Mouse (Mus musculus) midbrain, embryonic 15.5 days (tissue): ENCODE data around the gene Nudt4. TPM values are rescaled to one million over a fixed set of nuclear protein-coding genes. Genes with fewer than 3 reads are reported as not detected.
"Not testable (repeated sequence)": the region's sequence is repeated elsewhere in the genome, so short reads cannot be mapped to it uniquely, and the experiment has no call there.

Experiments
- ATAC-seq: fragments of 200-750 bp; cut with Nextera tagmentation; replicated peaks from 2 replicates; pipeline ENCODE4 v1.8.0; 2017; ENCODE audit warnings: moderate TSS enrichment
- H3K27ac ChIP-seq: fragments of 300-500 bp; sonication (generic); 2 replicates; pipeline ENCODE4 v1.5.1; 2015; ENCODE audit warnings: mild to moderate bottlenecking, inconsistent platforms
- H3K27me3 ChIP-seq: fragments of 300-500 bp; sonication (generic); replicated peaks from 2 replicates; pipeline ENCODE4 v1.6.1; 2015; ENCODE audit warnings: inconsistent platforms
- H3K36me3 ChIP-seq: fragments of 300-500 bp; sonication (generic); replicated peaks from 2 replicates; pipeline ENCODE4 v1.6.1; 2015; ENCODE audit warnings: inconsistent platforms
- H3K4me1 ChIP-seq: fragments of 300-500 bp; sonication (generic); 2 replicates; pipeline ENCODE4 v1.6.1; 2015; ENCODE audit warnings: inconsistent platforms
- H3K4me2 ChIP-seq: fragments of 300-500 bp; sonication (generic); 2 replicates; pipeline ENCODE4 v1.6.1; 2015; ENCODE audit warnings: inconsistent platforms, mild to moderate bottlenecking, moderate library complexity
- H3K4me3 ChIP-seq: fragments of 300-500 bp; sonication (generic); 2 replicates; pipeline ENCODE4 v1.5.1; 2015; ENCODE audit warnings: mild to moderate bottlenecking, inconsistent platforms
- H3K9ac ChIP-seq: fragments of 300-500 bp; sonication (generic); 2 replicates; pipeline ENCODE4 v1.6.1; 2015; ENCODE audit warnings: mild to moderate bottlenecking, inconsistent platforms
- H3K9me3 ChIP-seq: fragments of 300-500 bp; sonication (generic); 2 replicates; pipeline ENCODE4 v1.6.1; 2016; ENCODE audit warnings: inconsistent platforms
- WGBS: fragments of 180-500 bp; shearing (Covaris S2); methylation state at CpG from one replicate; pipeline ENCODE4 v1.1.7; 2015; ENCODE audit warnings: mixed read lengths; 5-methylcytosine and 5-hydroxymethylcytosine counted together
- polyA plus RNA-seq: library from polyadenylated mRNA; unstranded; fragments of >200 nt; fragmentation: Nextera tagmentation; extraction: Ambion mirVana; gene quantifications from 2 replicates; pipeline ENCODE4 v1.2.1, GENCODE M21; 2015

Gene Nudt4
- polyA plus RNA-seq, 1 experiment from 2014 or later = 61.7 TPM

GRCm38 (mm10) chr10:95562859-95563841 is 796 bp downstream of the Nudt4 start:
- H3K9ac ChIP-seq = peak overlapping the region; percentile 64
- WGBS = under 1% methylated on average over 65 of the region's 65 CpGs
- peaks cover 22% of the 10 kb centered on the region for H3K4me1 ChIP-seq
- H3K9me3 ChIP-seq = no peaks in the 10 kb centered on the region
- peak overlapping the region; percentile 92 for H3K27ac ChIP-seq
- no peaks in the 10 kb centered on the region for H3K27me3 ChIP-seq
- peak overlapping the region; percentile 81 for H3K4me2 ChIP-seq
- H3K36me3 ChIP-seq = no peaks in the 10 kb centered on the region
- peak; percentile 75 for ATAC-seq
- peak overlapping the region; percentile 86 for H3K4me3 ChIP-seq

- 8% methylated on average over 8 of the region's 8 CpGs for WGBS
- no peak for ATAC-seq
Observed at GRCm38 (mm10) chr10:95562395-95562794, 1.6 kb downstream of the Nudt4 start.

GRCm38 (mm10) chr10:95561616-95562015 is 2.3 kb downstream of the Nudt4 start:
- Histone ChIP-seq H3K27me3 (no peaks in the 10 kb centered on the region), H3K9ac (no peak overlapping the region), H3K9me3 (no peaks in the 10 kb centered on the region), H3K4me1 (peaks cover 22% of the 10 kb centered on the region), H3K4me2 (peak overlapping the region; percentile 81), H3K4me3 (peak overlapping the region; percentile 86), H3K27ac (no peak overlapping the region), H3K36me3 (no peaks in the 10 kb centered on the region)
- ATAC-seq = no peak
- WGBS = 41% methylated on average over 7 of the region's 7 CpGs

More at GRCm38 (mm10) chr10:95562395-95562794, 1.6 kb downstream of the Nudt4 start:
- Histone ChIP-seq H3K36me3 (no peaks in the 10 kb centered on the region), H3K9me3 (no peaks in the 10 kb centered on the region), H3K4me3 (peak overlapping the region; percentile 86), H3K27ac (no peak overlapping the region), H3K27me3 (no peaks in the 10 kb centered on the region), H3K9ac (peak overlapping the region; percentile 64), H3K4me2 (peak overlapping the region; percentile 81), H3K4me1 (peaks cover 22% of the 10 kb centered on the region)

- Histone ChIP-seq H3K4me2 (no peak overlapping the region), H3K9ac (no peak overlapping the region), H3K27ac (no peak overlapping the region), H3K36me3 (no peaks in the 10 kb centered on the region), H3K4me1 (peaks cover 22% of the 10 kb centered on the region), H3K9me3 (no peaks in the 10 kb centered on the region), H3K4me3 (no peak overlapping the region), H3K27me3 (no peaks in the 10 kb centered on the region)
- 72% methylated on average over 9 of the region's 9 CpGs for WGBS
- ATAC-seq = no peak
Observed at GRCm38 (mm10) chr10:95560394-95560983, 3.5 kb downstream of the Nudt4 start.

GRCm38 (mm10) chr10:95559426-95559825 is 4.5 kb downstream of the Nudt4 start:
- H3K4me3 ChIP-seq = no peak overlapping the region
- no peaks in the 10 kb centered on the region for H3K36me3 ChIP-seq
- no peak overlapping the region for H3K4me2 ChIP-seq
- 83% methylated on average over 7 of the region's 7 CpGs for WGBS
- no peak overlapping the region for H3K9ac ChIP-seq
- no peak for ATAC-seq
- H3K27ac ChIP-seq = no peak overlapping the region
- H3K4me1 ChIP-seq = peaks cover 20% of the 10 kb centered on the region
- H3K27me3 ChIP-seq = no peaks in the 10 kb centered on the region
- no peaks in the 10 kb centered on the region for H3K9me3 ChIP-seq

- ATAC-seq = no peak
- H3K36me3 ChIP-seq = no peaks in the 10 kb centered on the region
- 84% methylated on average over 5 of the region's 5 CpGs for WGBS
- H3K27ac ChIP-seq = no peak overlapping the region
- H3K9ac ChIP-seq = no peak overlapping the region
- peaks cover 13% of the 10 kb centered on the region for H3K4me1 ChIP-seq
- H3K4me2 ChIP-seq = no peak overlapping the region
- H3K9me3 ChIP-seq = no peaks in the 10 kb centered on the region
- no peaks in the 10 kb centered on the region for H3K27me3 ChIP-seq
- H3K4me3 ChIP-seq = no peak overlapping the region
Observed at GRCm38 (mm10) chr10:95557337-95557828, 6.6 kb downstream of the Nudt4 start.

- H3K36me3 ChIP-seq = no peaks in the 10 kb centered on the region
- H3K4me3 ChIP-seq = no peak overlapping the region
- no peak overlapping the region for H3K27ac ChIP-seq
- 87% methylated on average over 11 of the region's 11 CpGs for WGBS
- no peaks in the 10 kb centered on the region for H3K27me3 ChIP-seq
- no peak overlapping the region for H3K4me2 ChIP-seq
- no peak overlapping the region for H3K9ac ChIP-seq
- no peaks in the 10 kb centered on the region for H3K9me3 ChIP-seq
- ATAC-seq = no peak
- peaks cover 11% of the 10 kb centered on the region for H3K4me1 ChIP-seq
Observed at GRCm38 (mm10) chr10:95555866-95556265, 8.1 kb downstream of the Nudt4 start.

- Histone ChIP-seq H3K36me3 (no peaks in the 10 kb centered on the region), H3K27ac (0 out of 2 replicates have a peak overlapping the region, but pooled peaks have one; percentile 15), H3K4me2 (no peak overlapping the region), H3K9me3 (no peaks in the 10 kb centered on the region), H3K4me1 (peaks cover 11% of the 10 kb centered on the region), H3K27me3 (no peaks in the 10 kb centered on the region), H3K4me3 (no peak overlapping the region), H3K9ac (no peak overlapping the region)
- 68% methylated on average over 3 of the region's 3 CpGs for whole genome bisulfite sequencing
- ATAC-seq = no peak; the same call in 1 of the 2 replicates
Observed at GRCm38 (mm10) chr10:95552326-95552725, 11.6 kb downstream of the Nudt4 start.

- H3K4me1 ChIP-seq = peaks cover 11% of the 10 kb centered on the region
- H3K9ac ChIP-seq = no peak overlapping the region
- no peak overlapping the region for H3K4me3 ChIP-seq
- H3K36me3 ChIP-seq = no peaks in the 10 kb centered on the region
- H3K27ac ChIP-seq = 0 out of 2 replicates have a peak overlapping the region, but pooled peaks have one; percentile 15
- peak; percentile 40; the same call in 1 of the 2 replicates for ATAC-seq
- H3K27me3 ChIP-seq = no peaks in the 10 kb centered on the region
- no peak overlapping the region for H3K4me2 ChIP-seq
- H3K9me3 ChIP-seq = no peaks in the 10 kb centered on the region
Observed at GRCm38 (mm10) chr10:95551752-95552151, 12.2 kb downstream of the Nudt4 start.

GRCm38 (mm10) chr10:95550506-95550905 is 13.4 kb downstream of the Nudt4 start:
- Histone ChIP-seq H3K4me1 (peaks cover 11% of the 10 kb centered on the region), H3K27me3 (no peaks in the 10 kb centered on the region), H3K4me3 (no peak overlapping the region), H3K27ac (no peak overlapping the region), H3K4me2 (no peak overlapping the region), H3K9me3 (no peaks in the 10 kb centered on the region), H3K9ac (no peak overlapping the region), H3K36me3 (no peaks in the 10 kb centered on the region; the same call in 1 of the 2 replicates)
- 0 out of 2 replicates have a peak, but pooled peaks have one; percentile 16 for ATAC-seq
- 71% methylated on average over 1 of the region's 1 CpGs for WGBS

GRCm38 (mm10) chr10:95549080-95549479 is 14.9 kb downstream of the Nudt4 start:
- H3K9ac ChIP-seq, H3K9me3 ChIP-seq, H3K4me2 ChIP-seq, H3K27me3 ChIP-seq, H3K36me3 ChIP-seq, ATAC-seq, H3K27ac ChIP-seq, H3K4me3 ChIP-seq: not testable (repeated sequence)
- 72% methylated on average over 5 of the region's 5 CpGs for WGBS
- H3K4me1 ChIP-seq = peaks cover 11% of the 10 kb centered on the region

- H3K4me1 ChIP-seq = peaks cover 11% of the 10 kb centered on the region
- 84% methylated on average over 11 of the region's 11 CpGs for WGBS
- no peaks in the 10 kb centered on the region for H3K27me3 ChIP-seq
- no peak overlapping the region for H3K27ac ChIP-seq
- no peaks in the 10 kb centered on the region for H3K9me3 ChIP-seq
- no peak for ATAC-seq
- no peak overlapping the region for H3K4me2 ChIP-seq
- no peaks in the 10 kb centered on the region; the same call in 1 of the 2 replicates for H3K36me3 ChIP-seq
- H3K4me3 ChIP-seq = no peak overlapping the region
- H3K9ac ChIP-seq = no peak overlapping the region
Observed at GRCm38 (mm10) chr10:95548154-95548826, 15.7 kb downstream of the Nudt4 start.
